Mouse (Mus musculus) ES-E14 (cell line): ENCODE results near the gene Trim47.

Source experiments
- CHD2 ChIP-seq: IDR thresholded peaks from 2 replicates; pipeline ENCODE4 v1.6.1; 2014; ENCODE audit warnings: mild to moderate bottlenecking, low read depth, low read length, inconsistent platforms
- MAFK ChIP-seq: IDR thresholded peaks from 2 replicates; pipeline ENCODE4 v1.6.1; 2014; ENCODE audit warnings: mild to moderate bottlenecking, low read depth, low read length, inconsistent platforms; ENCODE audit not compliant: insufficient read depth
- ZC3H11A ChIP-seq: IDR thresholded peaks from 2 replicates; pipeline ENCODE4 v1.6.1; 2012; ENCODE audit warnings: low read depth, mild to moderate bottlenecking, inconsistent platforms, low read length, borderline replicate concordance

GRCm38 (mm10) chr11:116129993-116130487 is 3.0 kb upstream of the Trim47 start:
- TF ChIP-seq CHD2 (no peak), ZC3H11A (no peak), MAFK (no peak)
